Mouse (Mus musculus) embryonic stem cell, embryonic (primary cell): Measurements from ENCODE around the gene Top2a.

ENCODE experiments used
- CTCF ChIA-PET, 4 experiments: fragments of 300-600 bp in 2 of 4; fragments of 350-600 bp in 2 of 4; sonication (Branson Sonifier 250); formaldehyde crosslinking; loops; one replicate each; lab custom pipeline; 2022; ENCODE audit warnings: inconsistent platforms in 2 of 4; lab: Charles Lee
- POLR2A ChIA-PET, 4 experiments: fragments of 300-600 bp in 2 of 4; fragments of 350-600 bp in 2 of 4; sonication (Branson Sonifier 250); formaldehyde crosslinking; loops; one replicate each; lab custom pipeline; 2022; ENCODE audit warnings: antibody characterized with exemption in 4 of 4, inconsistent platforms in 1 of 4; lab: Charles Lee

Gene Top2a

DNA sequence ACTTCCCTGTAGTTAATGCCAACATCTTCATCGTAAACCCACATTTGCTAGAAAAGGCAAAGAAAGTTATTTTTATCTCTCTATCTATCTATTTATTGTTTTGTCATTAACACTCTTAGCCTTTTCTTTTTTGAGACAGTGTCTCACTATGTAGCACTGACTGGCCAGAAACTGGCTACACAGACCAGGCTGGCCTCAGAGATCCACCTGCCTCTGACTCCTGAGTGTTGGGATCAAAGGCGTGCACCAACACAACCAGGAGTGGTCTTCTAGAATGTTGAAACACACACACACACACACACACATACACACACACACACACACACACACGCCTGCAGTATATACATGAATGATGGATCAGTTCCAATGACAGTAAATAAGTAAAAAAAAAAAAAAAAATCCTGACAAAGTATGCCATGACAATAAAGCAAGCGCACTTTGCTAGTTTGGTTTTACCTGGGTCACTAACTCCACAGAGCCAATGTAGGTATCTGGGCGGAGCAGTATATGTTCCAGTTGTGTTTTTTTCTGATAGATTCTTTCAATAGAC lies 1.5 kb downstream of the Top2a start:
- CTCF ChIA-PET: interaction anchor here in 1 of 4 experiments (1.6 kb wide), 1 partner anchor 43 kb away, joined by 3 read pairs; no protein-coding TSS in a partner anchor
- POLR2A ChIA-PET: interaction anchor here in 3 of 4 experiments (0.7 to 11.6 kb wide), 31 partner anchors 7 to 435 kb away, joined by 3 to 136 read pairs (median 6); partner anchors contain the start of genes Cdc6 (in 1 of the 3) and Ormdl3 (in 1 of the 3)

DNA sequence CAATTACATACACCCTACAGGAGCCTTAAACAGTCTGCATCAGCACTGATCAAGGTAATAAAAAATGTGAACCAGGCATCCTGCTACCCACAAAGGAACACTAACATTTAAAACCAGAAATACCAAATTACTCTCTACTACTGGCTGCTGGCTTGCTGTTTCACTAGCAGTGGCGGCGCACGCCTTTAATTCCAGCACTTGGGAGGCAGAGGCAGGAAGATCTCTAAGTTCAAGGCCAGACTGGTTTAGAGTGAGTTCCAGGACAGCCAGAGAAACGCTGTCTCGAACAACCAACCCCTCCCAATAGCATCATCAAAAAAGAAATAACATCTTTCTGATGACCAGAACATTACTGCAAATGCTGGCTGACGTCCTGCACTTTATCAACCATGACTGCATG lies 4.1 kb downstream of the Top2a start:
- CTCF ChIA-PET: interaction anchor here in 1 of 4 experiments (0.6 kb wide), 1 partner anchor 213 kb away, joined by 3 read pairs; no protein-coding TSS in a partner anchor
- POLR2A ChIA-PET: interaction anchor here in 2 of 4 experiments (0.8 to 11.6 kb wide), 6 partner anchors 10 to 38 kb away, joined by 3 to 136 read pairs (median 25); partner anchors contain the start of gene Gjd3 (in 1 of the 2)

GRCm38 (mm10) chr11:99013856-99014255 lies 10.1 kb downstream of the Top2a start:
- CTCF ChIA-PET: interaction anchor here in 1 of 4 experiments (1.0 kb wide), 1 partner anchor 52 kb away, joined by 3 read pairs; no protein-coding TSS in a partner anchor
- POLR2A ChIA-PET: interaction anchor here in 3 of 4 experiments (0.6 to 11.6 kb wide), 16 partner anchors 9 to 1811 kb away, joined by 3 to 136 read pairs (median 4); partner anchors contain the start of gene Top2a (in 2 of the 3)

GRCm38 (mm10) chr11:99010706-99011105 lies 13.3 kb downstream of the Top2a start:
- ChIA-PET POLR2A (interaction anchor here in 2 of 4 experiments (1.1 to 10.6 kb wide), 11 partner anchors 6 to 27 kb away, joined by 3 to 136 read pairs (median 6); partner anchors contain the start of gene Top2a (in 2 of the 2)), CTCF (interaction anchor here in 1 of 4 experiments (1.0 kb wide), 1 partner anchor 89 kb away, joined by 3 read pairs; no protein-coding TSS in a partner anchor)

GRCm38 (mm10) chr11:99010124-99010523 lies 13.9 kb downstream of the Top2a start:
- ChIA-PET POLR2A (interaction anchor here in 3 of 4 experiments (0.9 to 10.6 kb wide), 15 partner anchors 7 to 102 kb away, joined by 3 to 136 read pairs (median 4); partner anchors contain the start of gene Top2a (in 2 of the 3)), CTCF (interaction anchor here in 1 of 4 experiments (1.0 kb wide), 1 partner anchor 88 kb away, joined by 3 read pairs; no protein-coding TSS in a partner anchor)

GRCm38 (mm10) chr11:99006788-99007187 lies 17.2 kb downstream of the Top2a start:
- POLR2A ChIA-PET: interaction anchor here in 3 of 4 experiments (0.7 to 10.6 kb wide), 5 partner anchors 10 to 235 kb away, joined by 3 to 136 read pairs (median 3); no protein-coding TSS in a partner anchor
- CTCF ChIA-PET: no interaction called here

DNA sequence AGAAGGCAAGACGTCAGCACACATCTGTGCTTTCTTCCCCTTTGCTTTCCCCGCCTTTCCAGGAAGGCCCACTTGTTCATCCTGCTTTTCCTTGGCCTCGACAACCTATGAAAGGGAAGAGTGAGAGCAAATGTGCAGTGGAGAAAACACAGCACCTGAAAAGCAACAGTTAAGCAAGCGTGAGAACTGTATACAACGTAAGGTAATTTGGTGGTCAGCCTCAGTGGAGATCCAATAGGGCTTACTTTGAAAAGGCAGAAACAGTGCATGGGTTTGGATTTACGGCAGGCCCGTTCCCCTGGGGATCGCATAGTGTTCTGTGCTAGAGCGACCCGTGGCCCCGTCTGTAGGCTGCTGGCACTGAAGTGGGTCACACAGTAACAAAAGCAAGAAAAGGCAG lies 24.7 kb downstream of the Top2a start:
- ChIA-PET POLR2A (interaction anchor here in 2 of 4 experiments (0.6 to 1.4 kb wide), 3 partner anchors 17 to 835 kb away, joined by 3 to 5 read pairs (median 3); no protein-coding TSS in a partner anchor), CTCF (interaction anchor here in 2 of 4 experiments (0.5 to 1.0 kb wide), 2 partner anchors 24 to 56 kb away, joined by 3 to 5 read pairs; no protein-coding TSS in a partner anchor)

DNA sequence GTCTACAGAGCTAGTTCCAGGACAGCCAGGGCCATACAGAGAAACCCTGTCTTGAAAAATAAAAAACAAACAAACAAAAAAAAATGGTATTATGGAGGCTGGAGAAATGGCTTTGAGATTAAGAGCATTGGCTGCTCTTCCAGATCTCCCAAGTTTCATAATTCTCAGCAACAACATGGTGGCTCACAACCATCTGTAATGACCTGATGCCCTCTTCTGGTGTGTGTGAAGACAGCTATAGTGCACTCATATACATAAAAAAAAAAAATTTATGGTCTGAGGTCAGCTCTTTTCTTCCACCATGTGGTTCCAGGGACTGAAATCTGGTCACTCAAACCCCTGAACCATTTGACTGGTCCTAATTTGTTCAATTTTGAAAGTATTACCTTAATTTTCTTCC lies 25.2 kb downstream of the Top2a start:
- ChIA-PET CTCF (interaction anchor here in 2 of 4 experiments (0.5 to 1.0 kb wide), 2 partner anchors 23 to 57 kb away, joined by 3 to 5 read pairs; no protein-coding TSS in a partner anchor), POLR2A (interaction anchor here in 3 of 4 experiments (0.6 to 1.9 kb wide), 8 partner anchors 10 to 835 kb away, joined by 3 to 8 read pairs (median 4); partner anchors contain the start of gene Top2a (in 1 of the 3))

- ChIA-PET CTCF (no interaction called here), POLR2A (interaction anchor here in 2 of 4 experiments (0.6 to 6.4 kb wide), 15 partner anchors 9 to 163 kb away, joined by 3 to 38 read pairs (median 4); partner anchors contain the start of genes Top2a (in 2 of the 2) and Gjd3 (in 1 of the 2))
Measured at GRCm38 (mm10) chr11:98997659-98998058, 26.3 kb downstream of the Top2a start.

DNA sequence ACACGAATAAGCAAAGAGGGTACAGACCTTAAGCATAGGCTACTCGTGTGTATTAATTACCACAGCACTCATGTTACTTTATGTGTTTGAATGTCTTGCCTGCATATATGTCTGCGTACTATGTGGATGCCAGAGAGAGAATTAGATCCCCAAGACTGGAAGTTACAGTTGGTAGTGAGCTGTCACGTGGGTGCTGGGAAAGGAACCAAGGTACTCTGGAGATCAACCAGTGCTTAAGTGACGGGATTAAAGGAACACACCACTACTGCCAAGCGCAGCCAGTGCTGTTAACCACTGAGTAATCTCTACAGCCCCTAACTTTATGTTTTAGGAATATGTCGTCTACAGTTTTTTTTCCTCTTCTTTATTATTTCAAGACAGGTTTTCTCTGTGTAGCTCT lies 28.0 kb downstream of the Top2a start:
- POLR2A ChIA-PET: interaction anchor here (0.6 to 6.4 kb wide), 13 partner anchors 7 to 101 kb away, joined by 3 to 52 read pairs (median 4); partner anchors contain the start of genes Top2a (in 2 of the 4) and Gjd3 (in 1 of the 4)
- CTCF ChIA-PET: no interaction called here

- POLR2A ChIA-PET: interaction anchor here (0.5 to 9.3 kb wide), 13 partner anchors 7 to 156 kb away, joined by 3 to 57 read pairs (median 4); partner anchors contain the start of genes Gjd3 (in 2 of the 4), Rara (in 1 of the 4) and Top2a (in 1 of the 4)
- CTCF ChIA-PET: interaction anchor here in 1 of 4 experiments (0.6 kb wide), 1 partner anchor 71 kb away, joined by 4 read pairs; no protein-coding TSS in a partner anchor
Measured at GRCm38 (mm10) chr11:98990866-98991265, 33.1 kb downstream of the Top2a start.

DNA sequence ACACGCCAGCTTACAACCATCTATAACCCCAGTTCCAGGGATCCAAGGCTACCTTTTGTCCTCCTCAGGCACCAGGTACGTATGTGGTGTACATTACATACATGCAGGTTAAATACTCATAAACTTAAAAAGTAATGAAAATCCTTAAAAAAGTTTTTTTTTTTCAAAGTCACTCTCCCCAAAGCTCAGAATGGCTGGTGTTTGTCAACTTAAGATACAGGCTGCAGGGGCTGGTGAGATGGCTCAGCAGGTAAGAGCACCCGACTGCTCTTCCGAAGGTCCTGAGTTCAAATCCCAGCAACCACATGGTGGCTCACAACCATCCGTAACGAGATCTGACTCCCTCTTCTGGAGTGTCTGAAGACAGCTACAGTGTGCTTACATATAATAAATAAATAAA lies 35.7 kb downstream of the Top2a start:
- POLR2A ChIA-PET: interaction anchor here (0.8 to 9.3 kb wide), 17 partner anchors 9 to 79 kb away, joined by 3 to 57 read pairs (median 5); partner anchors contain the start of gene Top2a (in 2 of the 4)
- CTCF ChIA-PET: interaction anchor here in 2 of 4 experiments (0.9 to 2.0 kb wide), 4 partner anchors 67 to 136 kb away, joined by 3 to 6 read pairs (median 4); no protein-coding TSS in a partner anchor

DNA sequence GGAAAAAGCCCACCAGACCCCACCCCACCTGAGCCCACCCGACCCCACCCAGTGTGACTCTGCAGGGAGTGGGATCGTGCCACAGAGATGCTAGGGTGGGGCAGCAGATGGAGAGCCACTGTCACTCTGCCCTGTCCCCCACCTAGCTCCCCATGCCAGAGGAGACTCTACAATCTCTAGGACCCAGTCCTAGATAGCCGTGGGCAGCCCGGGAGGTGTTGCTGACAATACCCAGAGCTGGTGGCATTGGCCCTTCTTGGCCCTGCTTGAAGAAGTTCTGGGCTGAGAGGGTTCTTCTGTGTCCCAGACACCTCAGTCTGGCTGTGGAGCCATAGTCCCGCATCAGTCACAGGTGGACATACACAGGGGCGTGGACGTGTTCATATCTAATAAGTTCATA lies 38.4 kb downstream of the Top2a start:
- ChIA-PET POLR2A (interaction anchor here in 3 of 4 experiments (0.6 to 9.3 kb wide), 20 partner anchors 7 to 141 kb away, joined by 3 to 57 read pairs (median 5); partner anchors contain the start of gene Top2a (in 2 of the 3)), CTCF (interaction anchor here in 2 of 4 experiments (0.6 to 4.3 kb wide), 6 partner anchors 31 to 144 kb away, joined by 3 to 17 read pairs (median 5); no protein-coding TSS in a partner anchor)

DNA sequence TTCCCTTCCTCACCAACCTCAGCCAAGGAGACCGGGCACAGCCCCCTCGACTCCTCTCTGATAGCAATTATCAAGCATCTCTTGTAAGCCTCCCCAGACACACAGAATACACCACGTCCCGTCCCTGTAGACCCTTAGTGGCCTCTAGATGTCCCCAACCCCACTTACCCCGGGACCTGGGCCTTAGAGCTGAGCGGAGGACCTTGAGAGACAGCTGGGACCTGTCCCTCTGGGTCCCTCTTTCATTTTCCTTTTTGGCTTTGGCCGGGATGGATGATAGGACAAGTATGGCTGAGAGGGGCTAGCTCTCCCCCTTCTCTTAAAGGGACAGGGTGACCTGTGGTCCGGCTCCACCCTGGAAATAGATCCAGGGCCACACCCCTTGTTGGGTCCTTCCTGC lies 40.4 kb downstream of the Top2a start:
- POLR2A ChIA-PET: interaction anchor here in 3 of 4 experiments (0.6 to 9.3 kb wide), 25 partner anchors 9 to 1336 kb away, joined by 3 to 57 read pairs (median 3); partner anchors contain the start of genes Top2a (in 2 of the 3) and Eif1 (in 1 of the 3)
- CTCF ChIA-PET: interaction anchor here in 3 of 4 experiments (0.6 to 4.3 kb wide), 17 partner anchors 8 to 167 kb away, joined by 3 to 17 read pairs (median 3); no protein-coding TSS in a partner anchor

GRCm38 (mm10) chr11:98982773-98983133 lies 41.2 kb downstream of the Top2a start, which contains the start of gene Gjd3:
TSS of gene Gjd3 (minus strand) at chr11:98983016.
- CTCF ChIA-PET: interaction anchor here (0.6 to 2.6 kb wide), 19 partner anchors 10 to 271 kb away, joined by 3 to 14 read pairs (median 4); no protein-coding TSS in a partner anchor
- POLR2A ChIA-PET: interaction anchor here (0.6 to 5.0 kb wide), 24 partner anchors 9 to 811 kb away, joined by 3 to 38 read pairs (median 3); partner anchors contain the start of genes Cdc6 (in 1 of the 4) and Top2a (in 1 of the 4)

- ChIA-PET CTCF (interaction anchor here (0.6 to 2.6 kb wide), 23 partner anchors 10 to 270 kb away, joined by 3 to 14 read pairs (median 4); no protein-coding TSS in a partner anchor), POLR2A (interaction anchor here (0.5 to 5.0 kb wide), 31 partner anchors 9 to 209 kb away, joined by 3 to 38 read pairs (median 4); partner anchors contain the start of genes Top2a (in 3 of the 4) and Cdc6 (in 2 of the 4))
Measured at GRCm38 (mm10) chr11:98981997-98982772, 41.8 kb downstream of the Top2a start.
